Mouse (Mus musculus) spleen, embryonic (tissue): Measurements from ENCODE around the gene C130026I21Rik.
"Not testable (repeated sequence)": the region's sequence is repeated elsewhere in the genome, so short reads cannot be mapped to it uniquely, and the experiment has no call there.

Experiments used
- CTCF ChIA-PET: fragments of 350-600 bp; sonication (Branson Sonifier 250); formaldehyde crosslinking; loops from one replicate; lab custom pipeline; 2022; lab: Charles Lee

Gene C130026I21Rik

DNA sequence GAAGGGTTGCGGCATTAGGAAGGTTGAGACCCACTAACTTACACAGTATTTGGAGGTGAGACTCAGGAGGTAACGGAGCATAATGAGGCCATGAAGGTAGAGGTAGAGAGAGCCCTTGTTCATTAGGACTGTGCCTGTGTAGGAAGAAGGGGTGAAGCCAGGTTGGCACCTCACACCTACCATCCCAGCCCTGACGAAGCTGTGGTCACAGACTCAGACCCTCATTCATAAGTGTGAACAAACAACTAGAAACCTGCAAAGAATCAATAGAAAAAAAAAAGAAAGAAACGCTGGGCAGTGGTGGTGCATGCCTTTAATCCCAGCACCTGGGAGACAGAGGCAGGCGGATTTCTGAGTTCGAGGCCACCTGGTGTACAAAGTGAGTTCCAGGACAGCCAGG lies 152.0 kb downstream of the C130026I21Rik start:
- CTCF ChIA-PET: not testable (repeated sequence)

DNA sequence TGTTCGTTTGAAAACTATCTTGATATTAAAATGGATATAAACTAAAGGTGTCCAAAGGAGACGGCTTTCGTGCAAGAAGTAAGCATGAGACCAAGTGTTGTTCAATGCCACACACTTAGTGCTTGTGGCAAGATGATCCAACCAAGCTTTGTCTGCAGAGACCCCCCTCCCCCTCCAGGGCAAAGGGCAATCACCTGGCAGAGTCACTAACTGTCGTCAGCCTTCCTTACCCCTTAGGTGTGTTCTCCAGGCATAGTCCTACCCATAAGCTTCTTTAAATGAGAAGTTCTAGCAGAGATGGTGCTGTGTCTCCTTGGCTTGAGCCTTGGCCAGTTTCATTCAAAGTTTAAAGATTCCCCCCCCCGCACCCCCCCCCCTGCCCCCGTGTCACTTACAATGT lies 152.8 kb downstream of the C130026I21Rik start:
- CTCF ChIA-PET: not testable (repeated sequence)

DNA sequence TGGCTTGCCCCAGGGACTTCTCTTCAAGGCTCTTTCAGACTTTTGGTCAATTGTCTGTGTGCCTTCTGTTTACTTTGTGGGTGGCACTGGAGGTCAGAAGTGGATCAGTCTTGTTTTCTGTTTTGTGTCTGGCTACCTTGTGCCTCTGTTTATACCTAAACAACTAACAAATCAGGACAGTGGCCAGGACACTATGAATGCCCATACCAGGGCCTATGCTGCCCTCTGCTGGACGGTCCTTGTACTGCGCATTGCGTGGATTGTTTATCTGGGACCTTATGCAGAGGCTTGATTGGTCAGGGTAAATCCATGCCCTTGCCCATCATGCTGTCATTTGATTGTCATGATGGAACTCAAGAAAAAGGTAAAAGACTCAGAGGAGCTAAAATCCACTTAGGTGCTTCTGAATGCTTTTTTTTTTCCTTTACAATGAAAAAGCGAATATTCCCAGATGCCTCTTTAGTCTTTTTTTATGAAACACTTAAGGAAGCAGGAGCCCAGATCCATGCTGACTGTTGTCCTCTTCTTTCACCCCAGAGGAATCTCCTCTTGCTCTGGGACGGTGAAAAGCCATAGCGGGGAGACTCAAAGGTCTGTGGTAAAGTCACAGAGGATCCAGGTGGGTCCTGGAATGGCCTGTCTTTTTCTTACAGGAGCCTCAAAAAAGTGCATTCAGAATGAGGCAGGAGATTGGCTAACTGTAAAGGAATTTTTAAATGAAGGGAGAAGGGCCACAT lies 155.5 kb downstream of the C130026I21Rik start:
- CTCF ChIA-PET: not testable (repeated sequence)

DNA sequence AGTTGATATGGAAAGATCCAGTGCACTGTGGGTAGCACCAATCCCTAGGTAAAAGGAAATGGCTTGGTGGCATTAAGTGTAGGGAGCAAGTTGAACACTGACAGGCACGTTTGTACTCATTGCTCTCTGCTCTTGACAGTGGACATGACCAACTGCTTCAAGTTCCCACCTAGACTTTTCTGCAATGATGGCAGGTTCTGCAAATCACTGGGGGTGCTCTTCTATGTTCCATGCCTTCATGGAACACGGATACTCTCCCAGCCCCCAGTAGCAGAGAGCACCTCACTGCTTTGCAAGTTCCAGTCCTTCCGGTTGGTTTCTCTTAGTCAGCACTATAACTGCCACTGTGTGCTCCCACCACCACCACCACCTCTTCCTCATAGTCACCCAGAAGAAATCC lies 156.3 kb downstream of the C130026I21Rik start:
- CTCF ChIA-PET: not testable (repeated sequence)

DNA sequence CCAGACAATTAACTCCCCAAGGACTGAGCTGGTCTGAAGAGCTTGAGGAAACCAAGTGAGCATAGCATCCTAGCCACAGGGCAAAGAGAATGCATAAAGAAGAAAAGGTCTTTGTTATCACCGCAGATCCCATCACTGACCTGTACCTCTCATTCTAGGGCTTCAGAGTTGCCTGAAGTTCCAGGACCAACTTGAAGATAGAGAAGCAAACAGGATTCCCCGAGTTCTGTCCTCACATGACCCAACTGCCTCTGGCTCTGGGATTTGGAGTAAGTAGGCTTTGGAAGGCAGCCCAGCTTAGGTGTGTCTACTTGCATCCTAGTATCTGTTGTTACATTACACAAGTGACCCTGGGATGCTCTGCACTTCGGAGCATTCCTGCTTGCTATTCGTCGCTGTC lies 157.5 kb downstream of the C130026I21Rik start:
- CTCF ChIA-PET: not testable (repeated sequence)

DNA sequence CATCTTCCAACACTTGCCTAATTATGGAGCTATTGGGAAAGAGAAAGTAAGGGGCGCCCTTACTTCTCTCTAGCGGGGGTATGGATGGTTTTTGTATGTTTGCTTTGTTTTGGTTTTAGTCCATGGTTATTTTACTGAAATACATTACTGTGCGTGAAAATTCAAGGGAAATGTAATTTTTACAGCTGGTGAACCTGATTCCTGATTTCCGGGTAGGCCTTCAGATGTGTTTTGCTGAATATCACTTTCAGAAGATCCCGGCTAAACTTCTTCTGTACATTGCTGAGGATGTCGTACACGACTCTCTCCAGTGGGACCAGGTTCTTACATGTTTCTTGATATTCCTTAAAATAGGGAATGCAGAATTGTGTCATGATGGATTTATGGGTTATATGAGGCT lies 158.1 kb downstream of the C130026I21Rik start:
- CTCF ChIA-PET: not testable (repeated sequence)

DNA sequence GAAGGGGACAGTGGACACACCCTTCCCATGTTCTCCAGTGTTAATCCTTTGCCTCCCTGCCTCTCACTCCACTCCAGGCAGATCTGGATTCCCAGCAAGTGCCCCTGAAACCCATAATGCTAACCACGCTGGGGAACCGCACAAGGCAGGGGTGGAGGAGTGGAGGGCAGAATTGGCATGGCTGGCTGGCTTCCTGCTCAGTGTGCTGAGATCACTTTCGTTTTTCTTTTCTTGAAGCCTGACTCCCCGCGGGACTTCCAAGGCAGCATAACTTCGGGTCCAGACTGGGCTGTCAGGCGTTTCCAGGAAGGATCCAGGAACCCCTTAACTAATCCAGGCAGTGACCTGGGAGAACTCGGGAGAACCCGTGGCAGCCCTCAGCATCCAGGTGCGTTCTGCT lies 158.8 kb downstream of the C130026I21Rik start:
- CTCF ChIA-PET: not testable (repeated sequence)

DNA sequence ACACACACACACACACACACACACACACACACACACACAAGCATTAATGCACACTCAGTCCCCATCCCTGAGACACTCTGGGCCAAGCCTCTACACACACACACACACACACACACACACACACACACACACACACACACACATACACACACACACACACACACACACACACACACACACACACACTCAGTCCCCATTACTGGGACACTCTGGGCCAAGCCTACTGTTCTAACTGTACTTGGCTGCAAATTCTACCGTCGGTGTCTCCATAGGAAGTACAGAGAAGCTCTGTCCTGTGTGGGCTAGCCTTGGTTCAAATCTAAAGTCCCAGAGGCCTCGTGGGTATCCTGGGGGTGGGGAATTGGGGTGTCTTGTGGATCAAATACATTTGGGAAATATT lies 159.5 kb downstream of the C130026I21Rik start:
- CTCF ChIA-PET: not testable (repeated sequence)

DNA sequence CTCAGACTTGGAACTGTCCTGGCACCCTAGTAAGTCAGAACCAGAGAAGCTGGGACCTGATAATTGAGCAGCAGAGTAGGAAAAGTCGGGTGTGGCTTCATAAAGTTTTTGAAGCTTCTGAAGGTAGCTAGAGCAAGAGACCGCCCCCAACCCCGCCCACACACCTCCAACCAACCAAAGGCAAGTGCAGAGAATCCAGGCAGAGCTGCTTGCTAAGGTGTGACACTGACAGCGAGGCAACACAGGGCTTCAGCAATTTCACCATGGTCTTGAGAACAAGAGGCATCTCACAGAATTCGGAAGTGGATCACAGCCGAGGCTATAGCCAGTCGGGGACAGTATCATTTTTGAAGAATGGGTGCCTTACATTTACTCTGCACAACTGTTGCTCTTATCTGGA lies 160.6 kb downstream of the C130026I21Rik start, which contains the start of gene A530032D15Rik:
Gene A530032D15Rik (minus strand): TSS at position 101 of the 400 bp plus-strand sequence.
- CTCF ChIA-PET: not testable (repeated sequence)

DNA sequence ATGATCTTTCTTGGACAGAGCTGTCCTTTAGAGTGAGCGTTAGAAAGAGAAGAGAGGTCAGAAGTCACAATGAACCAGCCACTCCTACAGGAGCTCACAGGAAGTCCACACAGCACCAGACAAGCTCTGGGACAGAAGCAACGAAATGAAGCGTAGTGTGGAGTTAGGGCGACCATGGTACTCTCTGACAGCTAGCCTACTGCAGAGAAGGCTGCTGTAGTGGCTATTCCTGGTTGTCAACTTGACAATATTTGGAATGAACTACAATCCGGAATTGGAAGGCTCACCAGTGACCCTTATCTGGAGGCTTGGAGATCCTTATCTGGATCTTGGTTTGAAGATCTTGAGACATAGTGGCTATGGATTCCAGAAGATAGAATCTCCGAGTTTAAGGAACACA lies 164.4 kb downstream of the C130026I21Rik start:
- CTCF ChIA-PET: not testable (repeated sequence)

DNA sequence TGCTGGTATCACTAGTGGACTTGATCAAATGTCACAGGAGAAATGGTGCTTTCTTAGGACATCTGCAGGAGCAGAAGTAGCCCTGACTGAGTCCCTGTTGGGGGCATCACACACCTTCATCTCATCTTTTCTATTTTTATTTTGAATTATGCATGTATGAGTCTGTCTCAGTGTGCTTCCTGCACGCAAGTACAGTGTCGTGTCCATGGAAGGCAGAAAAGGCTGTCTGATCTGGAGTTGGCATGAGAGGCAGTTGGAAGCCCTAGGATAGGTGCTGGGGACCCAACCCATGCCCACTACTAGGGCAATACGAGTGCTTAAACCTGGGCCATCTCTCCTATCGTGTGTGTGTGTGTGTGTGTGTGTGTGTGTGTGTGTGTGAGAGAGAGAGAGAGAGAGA lies 165.0 kb downstream of the C130026I21Rik start:
- CTCF ChIA-PET: not testable (repeated sequence)

DNA sequence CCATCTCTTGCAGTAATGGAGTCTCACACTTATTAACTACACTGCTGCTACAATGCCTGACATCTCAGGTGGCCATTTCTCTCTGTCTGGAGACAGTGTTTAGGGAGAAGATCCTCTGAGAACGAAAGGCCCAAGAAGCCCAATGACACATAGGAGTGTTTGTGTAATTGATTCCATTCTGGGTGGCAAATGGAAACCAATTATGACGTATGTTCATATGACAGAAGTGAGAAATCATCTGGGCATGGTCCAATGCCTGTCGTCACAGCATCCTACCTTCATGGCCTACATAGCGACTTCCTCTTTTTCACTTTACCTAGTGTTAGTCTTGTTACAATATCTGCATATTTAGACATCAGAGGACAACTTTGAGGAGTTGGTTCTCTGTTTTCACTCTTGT lies 168.6 kb downstream of the C130026I21Rik start:
- CTCF ChIA-PET: not testable (repeated sequence)

DNA sequence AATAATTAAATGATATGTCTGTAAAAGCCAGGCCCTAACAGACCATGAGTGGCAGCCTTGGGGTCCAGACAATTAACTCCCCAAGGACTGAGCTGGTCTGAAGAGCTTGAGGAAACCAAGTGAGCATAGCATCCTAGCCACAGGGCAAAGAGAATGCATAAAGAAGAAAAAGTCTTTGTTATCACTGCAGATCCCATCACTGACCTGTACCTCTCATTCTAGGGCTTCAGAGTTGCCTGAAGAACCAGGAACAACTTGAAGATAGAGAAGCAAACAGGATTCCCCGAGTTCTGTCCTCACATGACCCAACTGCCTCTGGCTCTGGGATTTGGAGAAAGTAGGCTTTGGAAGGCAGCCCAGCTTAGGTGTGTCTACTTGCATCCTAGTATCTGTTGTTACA lies 170.5 kb downstream of the C130026I21Rik start, which contains the start of gene Gm10553:
Gene Gm10553 (plus strand): TSS at position 301 of the 400 bp plus-strand sequence.
- CTCF ChIA-PET: not testable (repeated sequence)

DNA sequence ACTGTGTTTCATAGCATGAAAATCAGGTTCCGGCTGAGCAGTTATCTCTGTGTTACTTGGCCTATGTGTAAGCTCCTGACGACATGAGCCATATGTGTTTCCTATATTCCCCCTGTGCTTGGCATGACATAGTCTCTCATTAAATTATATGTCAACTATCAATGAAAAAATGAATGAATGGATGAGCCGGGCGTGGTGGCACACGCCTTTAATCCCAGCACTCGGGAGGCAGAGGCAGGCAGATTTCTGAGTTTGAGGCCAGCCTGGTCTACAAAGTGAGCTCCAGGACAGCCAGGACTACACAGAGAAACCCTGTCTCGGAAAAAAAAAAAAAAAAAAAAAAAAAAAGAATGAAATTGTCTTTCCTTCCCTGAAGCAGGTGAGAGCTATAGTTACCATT lies 171.3 kb downstream of the C130026I21Rik start:
- CTCF ChIA-PET: not testable (repeated sequence)

DNA sequence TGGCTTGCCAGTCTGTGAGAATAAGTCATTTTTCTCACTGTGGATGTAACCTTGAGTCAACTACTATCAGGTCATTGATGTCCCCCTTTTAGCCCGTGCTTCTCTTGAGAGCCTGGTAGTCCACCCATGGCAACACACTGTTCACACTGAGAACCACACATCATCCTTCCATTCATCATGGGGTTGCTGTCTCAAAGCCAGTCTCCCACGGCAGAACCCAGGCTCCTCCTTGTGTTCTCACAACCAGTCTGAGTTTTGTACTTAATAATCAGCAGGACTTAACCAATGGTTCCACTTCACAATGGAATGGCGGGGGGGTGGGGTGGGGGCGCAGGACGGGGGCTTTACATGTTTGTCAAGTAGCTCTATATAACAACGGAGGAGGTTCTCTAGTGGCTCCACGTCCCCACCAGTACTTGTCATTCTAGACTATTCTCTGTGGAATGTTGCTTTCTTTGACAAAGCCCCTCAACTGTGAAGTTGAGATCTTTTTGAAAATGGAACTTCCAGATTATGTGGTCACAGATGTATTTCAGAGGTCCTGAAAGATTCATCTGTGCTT lies 177.3 kb downstream of the C130026I21Rik start:
- CTCF ChIA-PET: not testable (repeated sequence)

DNA sequence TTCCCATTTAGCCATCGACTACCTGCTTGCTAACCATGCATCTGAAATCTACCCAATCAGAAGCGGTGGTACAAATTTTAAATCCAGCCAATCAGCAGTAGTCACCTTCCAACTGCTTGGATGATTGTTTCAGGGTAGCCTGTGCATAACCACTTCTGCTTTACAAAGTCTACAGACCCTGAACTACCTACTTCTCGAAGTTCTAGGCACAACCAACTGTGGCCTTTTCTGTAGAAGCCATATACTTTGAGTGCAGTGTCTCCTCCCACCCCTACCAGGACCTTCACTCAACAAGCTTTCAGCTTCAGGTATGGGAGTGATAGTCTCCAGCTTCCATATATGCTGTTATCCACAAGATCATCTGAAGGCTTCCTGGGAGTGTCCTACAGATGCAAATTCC lies 178.2 kb downstream of the C130026I21Rik start:
- CTCF ChIA-PET: not testable (repeated sequence)

DNA sequence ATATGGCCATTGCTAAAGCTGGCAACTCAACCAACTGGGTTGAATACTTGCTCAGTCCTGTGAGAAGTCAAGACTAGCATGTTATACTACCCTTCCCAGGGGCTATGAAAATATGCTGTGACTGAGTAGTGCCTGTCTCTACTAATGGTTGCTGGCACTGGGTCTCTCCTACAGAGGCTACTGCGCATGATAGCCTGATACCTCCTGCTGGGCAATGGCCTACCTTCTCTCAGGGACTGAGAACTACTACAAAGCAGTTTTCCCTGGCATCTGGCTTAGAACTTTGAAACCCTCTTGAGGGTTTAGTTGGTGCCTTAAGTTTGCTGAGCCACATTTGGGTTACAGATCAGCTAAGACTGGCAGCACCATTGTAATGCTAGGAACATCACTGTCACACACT lies 184.2 kb downstream of the C130026I21Rik start:
- CTCF ChIA-PET: not testable (repeated sequence)

DNA sequence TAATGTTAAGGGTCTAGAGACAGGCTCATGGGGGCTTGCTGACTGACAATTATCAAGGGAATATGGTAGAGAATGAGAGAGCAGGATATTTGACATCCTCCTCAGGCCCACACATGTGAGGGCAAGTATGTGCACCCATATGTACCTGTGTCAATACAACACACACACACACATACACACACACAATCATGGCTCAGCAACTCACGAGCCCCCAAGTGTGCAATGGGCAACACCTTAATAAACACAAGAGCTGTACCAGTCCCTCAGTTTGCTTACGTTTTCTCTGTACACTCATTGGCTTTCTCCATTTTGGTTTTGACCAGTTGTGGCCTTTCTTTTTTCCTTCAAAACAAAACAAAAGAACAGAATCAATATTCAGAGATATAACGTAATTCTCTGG lies 185.6 kb downstream of the C130026I21Rik start:
- CTCF ChIA-PET: not testable (repeated sequence)

DNA sequence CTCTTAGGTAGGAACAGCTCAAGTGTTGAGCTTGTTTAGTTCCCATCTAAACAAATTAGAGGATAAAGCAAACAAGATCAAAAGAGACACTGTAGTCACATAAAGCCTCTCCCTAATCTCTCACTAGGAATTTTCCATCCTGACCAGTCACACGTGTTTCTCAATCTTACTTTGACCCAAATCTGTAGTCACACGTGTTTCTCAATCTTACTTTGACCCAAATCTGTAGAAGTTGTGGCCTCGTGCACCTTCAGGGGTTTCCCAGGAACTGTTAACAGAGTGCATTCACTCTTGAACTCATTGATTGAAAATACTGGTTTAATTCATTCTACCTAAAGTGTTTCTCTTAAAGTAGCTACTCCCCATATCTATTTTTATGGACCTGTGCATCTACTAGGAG lies 197.3 kb downstream of the C130026I21Rik start:
- CTCF ChIA-PET: not testable (repeated sequence)

DNA sequence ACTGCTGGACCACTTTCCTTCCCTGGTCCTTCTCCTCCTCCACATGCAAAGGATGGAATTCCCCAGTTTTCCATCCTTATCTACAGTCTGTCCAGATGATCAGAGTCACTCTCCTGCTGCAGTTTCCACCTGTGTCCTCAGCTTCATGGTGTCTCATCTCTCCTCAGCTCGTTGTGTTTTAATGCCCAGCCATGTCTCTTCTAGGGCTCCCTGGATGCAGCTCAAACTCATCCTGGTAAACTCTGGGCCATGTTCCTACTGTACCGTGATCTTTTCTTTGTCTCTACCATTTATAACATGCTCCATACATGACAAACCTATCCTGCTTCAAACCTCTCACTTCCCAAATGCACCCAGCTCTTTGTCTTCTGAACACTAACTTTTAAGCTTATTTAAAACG lies 198.7 kb downstream of the C130026I21Rik start:
- CTCF ChIA-PET: not testable (repeated sequence)

DNA sequence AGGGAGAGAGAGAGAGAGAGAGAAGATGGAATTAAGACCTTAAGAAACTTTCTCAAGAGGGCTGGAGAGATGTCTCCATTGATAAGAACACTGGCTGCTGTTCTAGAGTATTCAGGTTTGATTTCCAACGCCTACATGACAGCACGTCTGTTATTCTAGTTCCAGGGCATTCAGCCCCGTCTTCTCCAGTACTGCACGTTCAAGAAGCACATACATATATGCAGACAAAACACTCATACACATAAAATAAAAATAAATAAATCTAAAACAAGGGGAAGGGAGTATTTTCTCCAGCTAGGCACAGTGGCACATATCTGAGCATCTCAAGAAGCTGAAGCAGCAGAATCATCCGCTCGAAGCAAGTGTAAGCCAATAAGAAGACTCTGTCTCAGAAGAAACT lies 234.6 kb downstream of the C130026I21Rik start:
- CTCF ChIA-PET: not testable (repeated sequence)

DNA sequence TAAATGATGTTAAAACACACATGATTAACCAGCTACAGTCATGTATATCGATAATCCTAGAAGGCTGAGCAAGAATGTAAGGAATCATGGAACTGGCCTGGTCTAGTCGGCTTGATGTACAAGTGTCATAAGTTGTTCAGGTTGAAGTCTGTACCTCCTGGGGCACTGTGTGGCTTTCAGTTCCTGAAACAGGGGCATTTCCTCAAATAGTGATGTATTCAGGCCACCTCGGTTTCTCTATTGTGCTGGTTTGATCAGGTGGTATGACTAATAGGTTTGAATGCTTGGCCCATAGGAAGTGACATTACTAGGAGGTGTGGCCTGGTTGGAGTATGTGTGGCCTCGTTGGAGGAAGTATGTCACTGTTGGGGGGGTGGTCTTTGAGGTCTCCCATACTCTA lies 236.0 kb downstream of the C130026I21Rik start:
- CTCF ChIA-PET: not testable (repeated sequence)

DNA sequence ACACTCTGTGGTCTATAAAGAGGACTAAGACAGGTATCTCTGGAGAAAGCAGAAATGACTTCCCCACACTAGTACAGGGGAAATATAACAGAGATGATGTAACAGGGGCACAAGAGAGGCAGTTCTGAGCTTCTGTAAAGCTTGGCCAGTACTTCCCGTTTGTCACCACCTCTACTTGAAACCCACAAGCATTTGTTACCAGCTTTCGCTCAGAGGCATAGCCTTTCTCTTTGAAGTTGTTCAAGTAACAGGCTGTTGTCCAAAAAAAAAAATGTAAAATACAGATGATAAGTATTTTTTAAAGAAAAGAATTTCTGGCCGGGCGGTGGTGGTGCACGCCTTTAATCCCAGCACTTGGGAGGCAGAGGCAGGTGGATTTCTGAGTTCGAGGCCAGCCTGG lies 236.8 kb downstream of the C130026I21Rik start:
- CTCF ChIA-PET: not testable (repeated sequence)
